Mouse (Mus musculus) gastrocnemius, postnatal 14 days (tissue): ENCODE results near the gene Mmp24. TPM values are rescaled to one million over a fixed set of nuclear protein-coding genes. Genes with fewer than 3 reads are reported as not detected.

Experiments
- DNase-seq: peaks from one replicate; pipeline ENCODE4 v3.0.0; 2021; ENCODE audit warnings: mixed read lengths
- intact Hi-C: fragments of 180-260 bp; cut with DNase I; formaldehyde crosslinking; loops from one replicate; pipeline ENCODE4 v1.15.1; 2025; ENCODE audit warnings: low total_unique reads
- total RNA-seq, 2 experiments: library from RNA; stranded (reverse); gene quantifications; 2 replicates each; pipeline ENCODE4 v1.2.3; 2021

Mmp24 gene
- total RNA-seq, 2 experiments from 2014 or later, result 0.08 TPM; not detected in 1

DNA sequence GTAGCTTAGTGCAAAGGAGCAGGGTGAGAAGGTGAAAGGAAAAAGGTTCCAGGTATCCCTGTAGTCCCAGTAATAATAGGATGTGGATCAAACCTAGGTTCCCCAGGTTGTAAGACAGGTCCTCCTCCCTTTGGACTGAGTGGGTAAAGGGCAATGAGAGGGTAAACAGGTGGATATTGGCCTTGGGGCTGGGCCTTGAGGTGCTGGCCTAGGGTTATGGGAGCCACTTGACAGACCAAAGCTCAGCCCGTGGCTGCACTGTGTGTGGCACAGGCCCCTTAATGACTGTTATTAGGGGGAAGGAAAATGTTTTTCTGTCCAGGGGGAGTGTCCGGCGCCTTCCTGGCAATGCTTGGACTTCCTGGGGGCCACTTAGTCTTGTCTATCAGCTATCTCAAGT, 62.8 kb downstream of the Mmp24 start:
- intact Hi-C loops, result no loop called here

GRCm38 (mm10) chr2:155838961-155839360, 63.8 kb downstream of the Mmp24 start:
- intact Hi-C loops, result no loop called here
- DNase-seq, result no peak

More for the DNA sequence above, 62.8 kb downstream of the Mmp24 start:
- no peak for DNase-seq

DNA sequence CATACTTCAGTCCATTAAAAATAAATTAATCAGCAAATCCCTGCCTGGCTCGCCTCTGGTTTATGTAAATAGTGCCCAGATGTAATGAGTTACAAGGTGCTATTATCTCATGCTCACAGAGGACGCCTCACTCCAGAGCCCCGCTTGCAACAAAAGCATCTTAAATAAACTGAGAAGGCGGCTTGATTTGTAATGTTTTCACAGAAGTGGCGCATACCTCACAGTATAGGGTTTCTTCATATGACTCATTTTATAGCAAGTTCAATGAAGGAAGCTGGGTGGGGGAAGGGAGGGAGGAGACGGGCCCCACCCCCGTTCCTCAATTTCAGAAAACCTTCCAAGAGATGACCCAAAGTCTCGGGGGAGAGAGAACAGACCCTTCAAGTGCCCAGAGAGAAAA, 71.8 kb downstream of the Mmp24 start:
- intact Hi-C loops, result no loop called here
- DNase-seq, result no peak

DNA sequence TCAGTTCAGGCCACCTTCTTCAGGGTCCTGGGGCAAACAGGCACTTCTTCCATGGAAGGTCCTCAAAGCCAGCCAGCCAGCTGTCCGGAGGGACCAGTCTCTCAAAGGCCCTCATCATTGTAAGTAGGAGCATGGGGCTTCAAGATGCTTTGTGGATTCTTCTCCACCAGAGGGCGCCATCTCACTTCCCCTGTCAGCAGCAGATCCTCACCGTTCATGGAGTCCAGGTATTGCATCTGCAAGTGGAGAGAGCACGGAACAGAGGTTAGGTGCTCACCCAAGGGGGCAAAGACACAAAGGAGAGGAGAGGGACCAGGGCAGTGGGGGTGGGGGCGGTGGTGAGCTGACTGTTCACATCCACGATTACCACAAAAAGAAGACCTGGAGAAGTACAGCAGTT, 73.1 kb downstream of the Mmp24 start:
- intact Hi-C loops, result loop anchor here (2.0 kb wide), 1 partner anchor 99 kb away; no protein-coding TSS in a partner anchor
- DNase-seq, result peak; percentile 71

DNA sequence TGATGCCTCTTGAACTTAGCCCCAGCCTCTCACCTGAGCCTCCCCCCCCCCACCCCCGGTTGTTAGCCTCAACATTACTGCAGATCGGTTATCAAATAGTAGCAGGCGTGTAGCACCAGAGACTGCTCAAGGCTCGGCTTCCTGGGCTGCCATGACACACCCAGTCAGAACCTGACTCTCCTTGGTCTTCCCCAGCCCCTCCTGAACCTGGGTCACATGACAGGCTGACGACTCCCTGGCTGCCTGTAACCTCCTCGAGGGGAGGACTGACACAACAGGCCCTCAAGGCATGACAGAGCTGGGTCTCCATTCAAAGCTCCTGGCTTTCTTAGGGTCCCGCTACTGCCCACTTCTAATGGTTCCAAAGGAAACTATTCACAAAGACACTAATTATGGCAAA, 74.3 kb downstream of the Mmp24 start:
- intact Hi-C loops, result loop anchor here (2.0 kb wide), 1 partner anchor 97 kb away; no protein-coding TSS in a partner anchor

GRCm38 (mm10) chr2:155850120-155850519, 75.0 kb downstream of the Mmp24 start:
- intact Hi-C loops, result no loop called here
- no peak for DNase-seq

More for the DNA sequence above, 74.3 kb downstream of the Mmp24 start:
- DNase-seq, result no peak

- intact Hi-C loops, result no loop called here
- no peak for DNase-seq
Observed at GRCm38 (mm10) chr2:155852536-155852935, 77.4 kb downstream of the Mmp24 start.

DNA sequence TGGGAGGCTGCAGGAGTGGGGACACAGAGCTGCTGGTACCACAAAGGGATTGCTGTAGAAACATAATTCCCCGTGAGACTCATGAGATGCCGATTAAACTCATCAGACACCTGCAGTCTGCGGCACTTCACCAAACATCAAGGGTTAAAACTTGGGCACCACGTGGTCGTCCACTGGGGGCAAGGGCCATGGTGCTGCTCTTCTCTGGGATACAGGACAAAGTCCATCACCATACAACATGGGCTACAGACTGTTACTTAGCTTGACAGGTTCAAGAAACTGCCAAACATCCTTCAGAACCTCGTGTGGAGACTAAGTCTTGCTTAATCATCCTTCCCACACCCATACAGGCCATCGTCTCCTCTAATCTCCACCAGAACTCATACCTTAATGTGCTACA, 85.0 kb downstream of the Mmp24 start:
- intact Hi-C loops, result no loop called here
- DNase-seq, result no peak

GRCm38 (mm10) chr2:155861581-155861980, 86.4 kb downstream of the Mmp24 start:
- no peak for DNase-seq

GRCm38 (mm10) chr2:155862573-155863300, 87.6 kb downstream of the Mmp24 start:
- no peak for DNase-seq
- intact Hi-C loops, result no loop called here

More at GRCm38 (mm10) chr2:155861581-155861980, 86.4 kb downstream of the Mmp24 start:
- intact Hi-C loops, result no loop called here

DNA sequence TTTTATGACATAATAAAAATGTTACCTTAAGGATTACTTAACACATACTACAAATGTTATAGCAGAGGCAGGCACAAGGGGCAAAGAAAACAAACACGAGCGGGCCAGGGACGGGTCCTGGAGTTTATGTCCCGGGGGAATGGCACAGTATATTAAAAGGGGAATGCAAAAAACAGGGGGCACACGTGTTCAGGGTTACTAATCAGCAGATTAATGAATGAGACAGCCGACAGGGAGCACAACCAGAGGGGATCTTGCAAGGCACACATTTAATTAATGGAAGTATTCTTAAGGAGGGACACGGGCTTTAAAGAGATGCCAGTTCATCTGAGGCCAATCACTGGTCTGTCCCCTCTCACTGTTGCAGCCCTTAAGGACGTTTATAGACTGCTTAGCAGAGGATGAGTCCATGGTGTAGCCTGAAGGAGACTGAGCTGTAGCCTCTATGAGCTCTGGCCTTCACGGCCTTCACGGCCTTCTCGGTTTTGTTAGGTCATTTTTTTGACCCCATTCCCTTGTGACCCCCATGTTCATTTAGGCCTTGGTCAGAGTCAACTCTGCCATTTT, 88.2 kb downstream of the Mmp24 start:
- intact Hi-C loops, result no loop called here
- DNase-seq, result no peak

Other genes with a start within 250 kb of the Mmp24 start
- 1 to 10 TPM; 7.4 to 8.3 TPM for gene Gss, start 182.5 kb upstream of the Mmp24 start, total RNA-seq
- 1 to 10 TPM; 1.4 to 2.0 TPM for gene Myh7b, start 164.1 kb upstream of the Mmp24 start, total RNA-seq
- gene Trpc4ap, start 83.0 kb upstream of the Mmp24 start, total RNA-seq, result 10 to 100 TPM; 77.6 to 84.1 TPM
- 1 to 10 TPM; 6.0 to 6.2 TPM for gene Edem2, start 45.9 kb upstream of the Mmp24 start, total RNA-seq
- gene Gm17581, start 39.5 kb upstream of the Mmp24 start, total RNA-seq, result not detected
- 10 to 100 TPM; 10.3 to 12.7 TPM for gene Procr, start 24.2 kb upstream of the Mmp24 start, total RNA-seq
- 10 to 100 TPM; 17.8 to 19.3 TPM for gene BC029722, start 44.1 kb downstream of the Mmp24 start, total RNA-seq
- 10 to 100 TPM; 48.0 to 48.3 TPM for gene Eif6, start 51.6 kb downstream of the Mmp24 start, total RNA-seq
- not detected for gene Fam83c, start 59.5 kb downstream of the Mmp24 start, total RNA-seq
- 100 to 1,000 TPM; 106 to 129 TPM for gene Uqcc1, start 155.0 kb downstream of the Mmp24 start, total RNA-seq
- gene Gm15557, start 165.4 kb downstream of the Mmp24 start, total RNA-seq, result not detected
- gene Gdf5, start 170.0 kb downstream of the Mmp24 start, total RNA-seq, result not detected
- 1 to 10 TPM; 5.5 to 5.6 TPM for gene Cep250, start 181.1 kb downstream of the Mmp24 start, total RNA-seq
- gene 6430550D23Rik, start 232.6 kb downstream of the Mmp24 start, total RNA-seq, result under 1 TPM; 0.29 to 0.31 TPM
- gene Ergic3, start 232.7 kb downstream of the Mmp24 start, total RNA-seq, result 10 to 100 TPM; 58.2 to 60.4 TPM